ENCODE assay signal across 11 mouse cellular contexts in the genomic region with DNA sequence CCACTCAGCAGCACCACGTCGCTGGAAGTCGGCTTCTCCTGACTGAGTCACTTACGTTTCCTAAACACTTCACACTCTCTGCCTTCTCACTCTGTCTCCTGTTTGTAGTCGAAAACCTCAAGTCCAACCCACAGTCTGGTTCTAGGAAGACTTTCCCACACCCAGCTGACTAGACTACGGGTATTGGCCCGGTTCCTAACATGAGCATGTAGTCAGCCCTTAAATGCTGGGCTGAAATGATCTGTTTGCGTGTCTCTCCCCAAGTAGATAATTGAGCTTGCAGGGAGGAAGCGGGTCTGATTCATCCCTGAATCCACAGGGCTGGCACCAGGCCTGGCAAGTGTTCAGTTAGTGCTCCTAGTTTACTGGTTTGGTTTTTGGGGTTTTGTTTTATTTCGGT. TPM values are rescaled to one million over a fixed set of nuclear protein-coding genes. Genes with fewer than 3 reads are reported as not detected.
DNase-seq lines count a peak whose midpoint lies in the region.
"Had no signal": no experiment of that assay in that cellular context is flagged by ENCODE, and none has a peak within 500 bp of the region (broad histone marks: within the 10 kb centered on the region; RNA-seq: fewer than 3 reads in every experiment).

No protein-coding gene starts in this region.

- peak; percentile 18 for DNase-seq in layer of hippocampus, adult 9-11 months
- no peak for DNase-seq in layer of hippocampus, postnatal 25 days (ENCODE audit: extremely low spot score in 1 of 2, low spot score in 1 of 2)
- DNase-seq in 416B (ENCODE audit: low read depth): peak; percentile 50
- DNase-seq in Muller cell, postnatal 12 days (ENCODE audit: inconsistent ontology term): peak; percentile 81
- DNase-seq in fibroblast of lung, adult 2 months (ENCODE audit: low read depth): peak; percentile 99
- DNase-seq in cerebellum, adult 18-20 months: no peak
- no peak for DNase-seq in cerebellum, adult 9-11 months
- DNase-seq: cerebellum, adult 11 months; cerebellum, postnatal 25 days; liver, embryonic 13.5 days; right cerebral cortex, postnatal 25 days had no signal

RNA-seq across cellular contexts. Expression of a gene that starts 15.1 kb away (rescaled TPM):
- total RNA-seq in layer of hippocampus, postnatal 25 days (2021): 10 to 100 TPM; 85.0 to 85.9 TPM

RNA-seq across cellular contexts. Expression of a gene that starts 15.1 kb away (rescaled TPM):
- 10 to 100 TPM; 32.5 to 35.2 TPM for total RNA-seq in layer of hippocampus, postnatal 25 days (2021)

RNA-seq across cellular contexts. Expression of a gene that starts 56.5 kb away (rescaled TPM):
- total RNA-seq in layer of hippocampus, postnatal 25 days (2021): 1 to 10 TPM; 7.5 to 7.7 TPM

Comparison
In these comparisons a context has a peak if more than half of its experiments do, and no peak if none do; other contexts are left out.
1. DNase-seq: peak in layer of hippocampus, adult 9-11 months (single experiment), 416B (single experiment), Muller cell, postnatal 12 days (single experiment) and fibroblast of lung, adult 2 months (single experiment); none in layer of hippocampus, postnatal 25 days (0 of 2), cerebellum, adult 18-20 months (0 of 2) and cerebellum, adult 9-11 months (single experiment).